Mouse (Mus musculus): ENCODE results near the gene Vamp1. TPM values are rescaled to one million over a fixed set of nuclear protein-coding genes. Genes with fewer than 3 reads are reported as not detected.
"Not testable (repeated sequence)": the region's sequence is repeated elsewhere in the genome, so short reads cannot be mapped to it uniquely, and the experiment has no call there.

Gene Vamp1
- polyA plus RNA-seq, 1 experiment = 169 TPM

DNA sequence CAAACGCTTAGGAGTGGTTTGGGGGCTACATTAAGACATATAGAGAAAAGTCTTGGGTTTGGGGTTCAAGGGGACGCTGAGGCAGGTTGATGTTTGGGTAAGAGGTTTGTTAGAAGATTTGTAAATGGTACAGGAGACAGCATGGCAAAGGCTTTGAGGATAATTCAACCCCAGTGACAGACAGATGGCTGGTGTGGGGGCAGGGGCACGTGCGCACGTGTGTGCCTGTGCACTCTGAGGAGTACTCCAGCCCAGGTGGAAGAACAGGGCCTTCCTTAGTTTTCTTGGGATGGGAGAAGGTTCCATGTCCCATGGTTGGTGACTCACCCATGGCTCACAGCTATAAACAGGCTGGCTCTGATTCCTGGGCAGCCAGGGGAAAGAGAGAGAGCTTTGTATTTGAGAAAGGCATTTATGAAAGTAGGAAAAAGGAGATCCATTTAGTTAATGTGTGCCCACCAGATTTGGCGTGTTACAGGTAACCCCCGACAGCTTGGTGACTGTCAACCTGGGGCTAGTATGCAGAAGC, 40.2 kb downstream of the Vamp1 start:
- no peak overlapping the region for H3K4me3 ChIP-seq (ENCODE audit: insufficient read depth, low read length)
- H3K4me1 ChIP-seq (ENCODE audit: control insufficient read depth, insufficient read depth, low read length) = no peaks in the 10 kb centered on the region
- TF ChIP-seq CTCF (IDR thresholded peaks at IDR 0.05; ENCODE audit: extremely low read depth, insufficient read depth, low read length) (no peak), POLR2A (IDR thresholded peaks at IDR 0.05; ENCODE audit: extremely low read depth, insufficient read depth, low read length) (no peak)
- no peak overlapping the region for H3K27ac ChIP-seq (ENCODE audit: insufficient read depth, low read length)

DNA sequence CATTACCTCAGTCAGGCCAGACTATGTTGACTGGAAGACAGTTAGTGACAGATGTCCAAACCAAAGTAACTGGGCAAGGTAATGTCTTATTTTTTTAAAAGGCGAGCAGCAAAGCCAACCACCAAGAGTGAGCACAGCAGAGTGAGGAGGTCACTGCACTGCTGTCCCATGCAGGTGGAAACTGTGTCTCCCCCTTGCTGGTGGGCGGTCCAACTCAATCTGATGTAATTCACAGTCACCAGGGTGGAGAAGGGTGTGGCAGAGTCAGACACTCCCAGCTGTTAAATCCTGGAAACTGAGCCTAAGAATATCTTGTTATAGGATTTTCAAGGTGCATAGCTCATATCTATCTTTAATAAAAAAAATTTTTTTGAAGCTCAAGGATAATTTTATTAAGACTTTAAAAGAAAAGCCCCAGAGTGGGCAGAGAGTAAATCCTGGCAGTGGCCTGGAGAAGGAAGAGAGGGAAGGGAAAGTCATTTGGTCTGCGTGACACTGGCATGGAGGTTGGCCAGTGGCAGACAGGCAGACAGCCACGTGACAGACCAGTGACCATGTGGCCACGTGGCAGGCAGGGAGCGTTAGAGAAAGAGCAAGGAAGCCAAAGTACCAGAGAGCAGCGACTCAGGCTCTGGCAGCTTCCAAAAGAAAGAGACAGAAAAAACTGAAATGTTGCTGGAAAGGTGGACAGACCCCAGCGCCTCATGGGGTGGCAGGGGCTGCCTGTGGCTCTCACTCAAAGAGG, 41.0 kb downstream of the Vamp1 start:
- Histone ChIP-seq H3K4me1 (ENCODE audit: control insufficient read depth, insufficient read depth, low read length) (no peaks in the 10 kb centered on the region), H3K4me3 (ENCODE audit: insufficient read depth, low read length) (no peak overlapping the region), H3K27ac (ENCODE audit: insufficient read depth, low read length) (no peak overlapping the region)
- TF ChIP-seq CTCF (IDR thresholded peaks at IDR 0.05; ENCODE audit: extremely low read depth, insufficient read depth, low read length) = no peak

DNA sequence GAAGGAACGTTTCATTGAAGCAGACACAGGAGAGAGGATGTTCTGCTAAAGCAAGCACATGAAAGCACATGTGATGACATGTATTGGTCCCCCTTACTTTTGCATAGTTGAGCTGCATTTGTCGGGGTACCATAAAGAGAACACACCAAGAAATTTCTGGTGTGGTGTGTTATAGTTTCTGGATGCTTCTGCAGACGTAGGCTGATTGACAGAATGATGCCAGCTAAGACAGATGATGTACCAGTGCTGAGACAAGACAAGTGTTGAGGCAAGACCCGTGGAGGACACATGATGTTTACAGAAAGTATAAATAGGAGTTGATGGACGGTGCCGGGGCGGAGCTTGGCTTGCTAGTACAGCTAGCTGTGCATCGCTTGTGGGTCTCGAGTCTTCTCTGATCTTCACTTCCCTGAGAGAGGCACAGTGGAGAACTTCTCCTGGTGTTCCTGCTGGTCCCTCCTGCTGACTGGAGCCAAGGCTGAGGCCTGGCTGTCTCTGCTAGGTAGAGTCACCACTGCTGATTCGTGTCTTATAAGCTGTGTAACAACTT, 44.7 kb downstream of the Vamp1 start:
- Histone ChIP-seq H3K4me1 (ENCODE audit: control insufficient read depth, insufficient read depth, low read length) (no peaks in the 10 kb centered on the region), H3K4me3 (ENCODE audit: insufficient read depth, low read length) (no peak overlapping the region), H3K27ac (ENCODE audit: insufficient read depth, low read length) (no peak overlapping the region)
- TF ChIP-seq POLR2A (IDR thresholded peaks at IDR 0.05; ENCODE audit: extremely low read depth, insufficient read depth, low read length) = no peak
- TF ChIP-seq CTCF (IDR thresholded peaks at IDR 0.05; ENCODE audit: extremely low read depth, insufficient read depth, low read length) = no peak

DNA sequence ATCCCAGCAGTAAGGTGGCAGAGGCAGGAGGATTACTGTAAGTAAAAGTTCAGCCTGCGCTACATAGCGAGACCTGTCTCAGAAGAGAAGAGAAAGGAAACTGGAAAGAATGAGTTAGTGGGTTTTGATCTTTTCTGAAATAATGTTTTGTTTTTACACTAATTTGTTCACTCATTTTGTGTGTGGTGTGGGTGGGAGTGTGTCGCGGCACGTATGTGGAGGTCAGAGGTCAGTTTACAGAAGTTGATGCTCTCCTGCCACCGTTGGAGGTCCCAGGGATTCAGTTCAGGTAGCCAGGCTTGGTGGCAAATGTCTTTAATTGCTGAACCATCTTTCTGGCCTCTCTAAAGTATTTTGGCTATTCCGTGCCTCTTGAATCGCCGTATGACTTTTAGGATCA, 48.9 kb downstream of the Vamp1 start:
- TF ChIP-seq CTCF (IDR thresholded peaks at IDR 0.05; ENCODE audit: extremely low read depth, insufficient read depth, low read length) (no peak), POLR2A (IDR thresholded peaks at IDR 0.05; ENCODE audit: extremely low read depth, insufficient read depth, low read length) (no peak)
- Histone ChIP-seq H3K4me1 (ENCODE audit: control insufficient read depth, insufficient read depth, low read length) (no peaks in the 10 kb centered on the region), H3K4me3 (ENCODE audit: insufficient read depth, low read length) (no peak overlapping the region), H3K27ac (ENCODE audit: insufficient read depth, low read length) (no peak overlapping the region)

DNA sequence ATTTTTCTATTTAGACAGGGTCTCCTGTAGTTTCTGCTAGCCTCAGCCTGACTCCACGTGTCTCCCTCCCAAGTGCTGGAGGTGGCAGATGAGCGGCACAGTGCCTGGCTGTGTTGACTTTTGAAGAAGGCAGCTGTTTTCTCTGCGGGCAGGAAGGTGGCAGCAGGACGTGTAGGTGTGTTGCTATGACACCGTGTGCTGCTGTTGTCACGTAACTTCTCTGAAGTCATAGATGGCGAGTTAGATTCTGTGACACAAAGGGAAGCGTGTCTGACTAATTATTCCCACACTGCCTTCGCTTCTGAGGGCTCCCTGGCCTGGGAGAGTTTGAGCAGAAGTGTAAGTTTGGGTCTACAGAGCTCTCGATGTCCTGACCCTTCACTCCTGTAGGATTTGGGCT, 49.9 kb downstream of the Vamp1 start:
- H3K27ac ChIP-seq (ENCODE audit: insufficient read depth, low read length) = no peak overlapping the region
- TF ChIP-seq CTCF (IDR thresholded peaks at IDR 0.05; ENCODE audit: extremely low read depth, insufficient read depth, low read length) (no peak), POLR2A (IDR thresholded peaks at IDR 0.05; ENCODE audit: extremely low read depth, insufficient read depth, low read length) (0 out of 2 replicates have a peak, but pooled peaks have one; percentile 6)
- no peaks in the 10 kb centered on the region for H3K4me1 ChIP-seq (ENCODE audit: control insufficient read depth, insufficient read depth, low read length)
- no peak overlapping the region for H3K4me3 ChIP-seq (ENCODE audit: insufficient read depth, low read length)

DNA sequence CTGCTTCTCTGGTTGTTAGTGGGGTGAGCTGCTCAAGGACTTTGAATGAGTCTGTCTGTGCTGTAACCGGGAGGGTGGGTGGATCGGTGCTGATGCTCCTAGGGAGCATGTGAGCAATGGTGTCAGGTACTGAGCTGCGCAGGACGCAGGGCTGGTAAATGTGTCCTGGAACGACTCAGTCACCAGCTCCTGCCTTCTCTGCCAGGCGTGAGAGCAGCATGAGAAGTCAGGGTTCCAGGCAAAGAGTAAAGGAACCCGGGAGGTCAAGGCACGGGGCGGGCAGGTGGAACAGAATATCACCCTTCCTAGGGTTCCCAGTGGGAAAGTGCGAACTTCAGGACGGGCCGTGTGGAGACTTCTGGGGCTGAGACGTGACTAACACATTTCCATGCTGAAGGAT, 50.7 kb downstream of the Vamp1 start:
- Histone ChIP-seq H3K4me1 (ENCODE audit: control insufficient read depth, insufficient read depth, low read length) (no peaks in the 10 kb centered on the region), H3K27ac (ENCODE audit: insufficient read depth, low read length) (no peak overlapping the region)
- no peak for TF ChIP-seq POLR2A (IDR thresholded peaks at IDR 0.05; ENCODE audit: extremely low read depth, insufficient read depth, low read length)
- TF ChIP-seq CTCF (IDR thresholded peaks at IDR 0.05; ENCODE audit: extremely low read depth, insufficient read depth, low read length) = no peak

DNA sequence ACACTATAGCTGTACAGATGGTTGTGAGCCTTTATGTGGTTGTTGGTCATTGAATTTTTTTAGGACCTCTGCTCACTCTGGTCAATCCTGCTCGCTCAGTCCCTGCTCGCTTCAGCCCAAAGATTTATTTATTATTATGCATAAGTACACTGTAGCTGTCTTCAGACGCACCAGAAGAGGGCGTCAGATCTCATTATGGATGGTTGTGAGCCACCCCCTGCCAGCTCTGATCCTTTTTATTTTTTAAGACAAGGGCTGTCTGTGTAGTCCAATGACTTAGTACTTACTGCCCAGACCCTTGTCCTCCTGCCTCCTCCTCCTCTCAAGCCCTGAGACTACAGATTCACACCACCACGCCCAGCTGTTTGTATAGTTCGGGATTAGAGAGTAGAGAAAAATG, 51.2 kb downstream of the Vamp1 start:
- not testable (repeated sequence) for H3K4me3 ChIP-seq (ENCODE audit: insufficient read depth, low read length); H3K4me1 ChIP-seq (ENCODE audit: control insufficient read depth, insufficient read depth, low read length); H3K27ac ChIP-seq (ENCODE audit: insufficient read depth, low read length)

More for the DNA sequence above, 50.7 kb downstream of the Vamp1 start:
- no peak overlapping the region for H3K4me3 ChIP-seq (ENCODE audit: insufficient read depth, low read length)

DNA sequence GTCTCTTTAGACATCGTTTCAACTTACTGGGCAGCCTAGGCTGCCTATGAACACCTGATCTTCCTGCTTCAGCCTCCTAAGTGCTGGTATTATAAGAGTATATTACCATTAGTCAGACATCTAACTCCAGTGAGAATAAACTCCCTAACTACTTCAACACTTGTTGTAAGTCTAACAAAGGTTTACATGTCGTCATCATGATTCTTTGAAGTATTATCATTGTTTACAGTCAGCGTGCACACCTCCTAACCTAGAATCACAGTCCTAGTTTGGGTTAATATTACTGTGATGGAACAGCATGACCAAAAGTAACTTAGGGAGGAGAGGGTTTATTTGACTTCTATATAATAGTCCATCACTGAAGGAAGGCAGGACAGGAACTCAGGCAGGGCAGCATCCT, 52.1 kb downstream of the Vamp1 start:
- Histone ChIP-seq H3K27ac (ENCODE audit: insufficient read depth, low read length) (no peak overlapping the region), H3K4me1 (ENCODE audit: control insufficient read depth, insufficient read depth, low read length) (no peaks in the 10 kb centered on the region), H3K4me3 (ENCODE audit: insufficient read depth, low read length) (no peak overlapping the region)
- TF ChIP-seq CTCF (IDR thresholded peaks at IDR 0.05; ENCODE audit: extremely low read depth, insufficient read depth, low read length) (no peak), POLR2A (IDR thresholded peaks at IDR 0.05; ENCODE audit: extremely low read depth, insufficient read depth, low read length) (no peak)

DNA sequence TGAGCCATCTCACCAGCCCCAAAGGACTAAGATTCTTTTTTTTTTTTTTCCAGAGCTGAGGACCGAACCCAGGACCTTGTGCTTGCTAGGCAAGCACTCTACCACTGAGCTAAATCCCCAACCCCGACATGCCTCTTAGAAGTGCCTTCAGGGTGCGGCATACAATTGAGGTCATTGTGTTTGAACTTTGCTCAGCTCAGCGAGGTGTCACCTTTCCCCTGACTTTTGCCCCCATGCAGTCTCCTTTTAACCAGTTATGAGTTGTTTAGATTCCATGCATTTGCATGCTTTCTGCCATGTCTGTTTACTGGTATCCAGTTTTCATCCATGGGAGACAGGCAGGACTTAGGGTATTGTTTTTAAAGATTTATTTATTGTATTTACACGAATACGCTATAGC, 53.4 kb downstream of the Vamp1 start:
- Histone ChIP-seq H3K4me3 (ENCODE audit: insufficient read depth, low read length) (no peak overlapping the region), H3K27ac (ENCODE audit: insufficient read depth, low read length) (no peak overlapping the region), H3K4me1 (ENCODE audit: control insufficient read depth, insufficient read depth, low read length) (no peaks in the 10 kb centered on the region)
- TF ChIP-seq POLR2A (IDR thresholded peaks at IDR 0.05; ENCODE audit: extremely low read depth, insufficient read depth, low read length) (no peak), CTCF (IDR thresholded peaks at IDR 0.05; ENCODE audit: extremely low read depth, insufficient read depth, low read length) (no peak)

DNA sequence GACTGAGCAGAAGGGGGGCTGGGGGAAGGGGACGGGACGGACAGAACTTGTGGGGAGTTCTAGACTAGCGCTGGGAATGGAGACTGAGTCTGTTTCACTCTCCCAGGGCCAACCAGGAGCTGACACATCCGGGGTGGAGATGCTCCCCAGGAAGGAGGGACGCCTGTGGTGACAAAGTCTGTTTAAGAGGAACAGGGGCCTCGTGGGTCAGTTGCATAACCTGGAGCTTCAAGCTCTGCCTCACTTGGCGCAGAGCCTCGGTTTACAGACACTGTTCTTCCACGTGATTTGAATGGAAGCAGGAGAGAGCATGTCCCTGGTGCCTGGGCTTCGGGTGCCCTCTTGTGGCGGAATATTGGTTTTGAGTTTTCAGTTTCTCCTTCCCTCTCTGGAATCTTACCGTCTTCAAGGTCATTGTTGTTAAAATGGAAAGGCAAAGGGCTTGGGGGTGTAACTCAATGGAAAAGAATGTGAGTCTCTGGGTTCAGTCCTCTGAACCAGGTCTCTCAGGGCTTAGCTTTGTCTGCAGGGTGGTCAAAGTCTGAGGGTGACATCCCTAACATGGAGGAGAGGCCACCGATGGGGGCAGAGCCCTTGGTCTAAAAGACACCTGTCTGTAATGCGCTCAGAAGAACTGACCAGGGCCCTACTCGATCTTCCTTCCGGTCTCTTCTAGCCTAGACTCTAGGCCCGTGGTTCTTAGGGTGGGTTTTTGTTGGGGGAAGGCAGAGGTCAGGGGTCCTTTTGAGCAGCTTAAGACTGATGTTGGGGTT, 56.3 kb downstream of the Vamp1 start:
- Histone ChIP-seq H3K4me1 (ENCODE audit: control insufficient read depth, insufficient read depth, low read length) (no peaks in the 10 kb centered on the region), H3K4me3 (ENCODE audit: insufficient read depth, low read length) (no peak overlapping the region; the same call in 1 of the 2 replicates), H3K27ac (ENCODE audit: insufficient read depth, low read length) (no peak overlapping the region)
- no peak for TF ChIP-seq POLR2A (IDR thresholded peaks at IDR 0.05; ENCODE audit: extremely low read depth, insufficient read depth, low read length)
- TF ChIP-seq CTCF (IDR thresholded peaks at IDR 0.05; ENCODE audit: extremely low read depth, insufficient read depth, low read length) = peak; percentile 95
